9 mouse cellular contexts compared by ENCODE assay signal in genomic region chr14:77814935-77815334, GRCm38 (mm10). TPM values are rescaled to one million over a fixed set of nuclear protein-coding genes. Genes with fewer than 3 reads are reported as not detected.
DNase-seq lines count a peak whose midpoint lies in the region; ATAC-seq lines count a peak whose summit lies in the region.
"Had no signal": no experiment of that assay in that cellular context is flagged by ENCODE, and none has a peak within 500 bp of the region (broad histone marks: within the 10 kb centered on the region; RNA-seq: fewer than 3 reads in every experiment).

No protein-coding gene starts in this region.

- ATAC-seq in lung, embryonic 16.5 days (ENCODE audit: low read depth) = peak; percentile 82
- no peak for ATAC-seq in monocyte, adult 5-6 weeks (replicated peaks; ENCODE audit: insufficient number of reproducible peaks, low FRiP score, low TSS enrichment, poor library complexity, severe bottlenecking)
- ATAC-seq: midbrain, embryonic 15.5 days; Patski had no signal

- H3K4me2 ChIP-seq in lung, embryonic 16.5 days (ENCODE audit: low read depth, low read length) = no peak overlapping the region
- H3K4me2 ChIP-seq: midbrain, embryonic 15.5 days had no signal

- no peaks in the 10 kb centered on the region for H3K27me3 ChIP-seq in lung, embryonic 16.5 days (ENCODE audit: control insufficient read depth, insufficient read depth, low read depth, low read length)
- H3K27me3 ChIP-seq: midbrain, embryonic 15.5 days had no signal

- no peak overlapping the region for H3K27ac ChIP-seq in lung, embryonic 16.5 days (ENCODE audit: low read length)

- WGBS in lung, embryonic 16.5 days = 35% methylated on average over 4 of the region's 4 CpGs

- no peak overlapping the region for H3K4me3 ChIP-seq in lung, embryonic 16.5 days (ENCODE audit: low read length)
- H3K4me3 ChIP-seq: midbrain, embryonic 15.5 days had no signal

- no peaks in the 10 kb centered on the region for H3K4me1 ChIP-seq in lung, embryonic 16.5 days (replicated peaks; ENCODE audit: control insufficient read depth, insufficient read depth, low read length)
- H3K4me1 ChIP-seq: midbrain, embryonic 15.5 days had no signal

- H3K9me3 ChIP-seq in lung, embryonic 16.5 days (ENCODE audit: control insufficient read depth, low read length) = no peaks in the 10 kb centered on the region
- H3K9me3 ChIP-seq: midbrain, embryonic 15.5 days had no signal

- H3K9ac ChIP-seq in lung, embryonic 16.5 days (ENCODE audit: low read length) = no peak overlapping the region
- H3K9ac ChIP-seq: midbrain, embryonic 15.5 days had no signal

- no peaks in the 10 kb centered on the region for H3K36me3 ChIP-seq in lung, embryonic 16.5 days (ENCODE audit: control insufficient read depth, insufficient read depth, low read length)
- H3K36me3 ChIP-seq: midbrain, embryonic 15.5 days had no signal

- peak; percentile 60 for DNase-seq in kidney, postnatal 10 days
- no peak for DNase-seq in kidney, adult 11 months
- peak; percentile 30 to 39 for DNase-seq in cerebellum, adult 18-20 months
- peak; percentile 23 for DNase-seq in fibroblast of lung, adult 2 months (ENCODE audit: low read depth)
- no peak for DNase-seq in spleen, adult 18-20 months

RNA-seq across cellular contexts. Expression of gene Dnajc15, which starts 60.0 kb away (rescaled TPM):
- polyA plus RNA-seq in lung, embryonic 16.5 days (2015; fragmentation: Nextera tagmentation; extraction: Ambion mirVana) = 81.9 and 97.3 TPM in 2 replicates
- 59.9 to 90.4 TPM (median 77.1 TPM) in 3 replicates for total RNA-seq in monocyte, adult 5-6 weeks (2017)

Comparison
In these comparisons a context has a peak if more than half of its experiments do, and no peak if none do; other contexts are left out.
1. DNase-seq: peak in kidney, postnatal 10 days (single experiment), cerebellum, adult 18-20 months (2 of 2) and fibroblast of lung, adult 2 months (single experiment); none in kidney, adult 11 months (single experiment) and spleen, adult 18-20 months (0 of 2).